Mouse (Mus musculus) lung, postnatal 0 days (tissue): ENCODE data around the gene Apopt1.

Experiments used
- CTCF ChIP-seq: IDR thresholded peaks from 2 replicates; pipeline ENCODE4 v1.5.1; 2016; ENCODE audit warnings: antibody characterized with exemption, mild to moderate bottlenecking
- EP300 ChIP-seq: IDR thresholded peaks from 2 replicates; pipeline ENCODE4 v1.6.1; 2016; ENCODE audit warnings: antibody characterized with exemption, mild to moderate bottlenecking, control low read depth

GRCm38 (mm10) chr12:111787015-111787414 is 74.0 kb downstream of the Apopt1 start:
- TF ChIP-seq EP300, result no peak
- no peak for TF ChIP-seq CTCF
